19 mouse cellular contexts compared by ENCODE assay signal in the genomic region with DNA sequence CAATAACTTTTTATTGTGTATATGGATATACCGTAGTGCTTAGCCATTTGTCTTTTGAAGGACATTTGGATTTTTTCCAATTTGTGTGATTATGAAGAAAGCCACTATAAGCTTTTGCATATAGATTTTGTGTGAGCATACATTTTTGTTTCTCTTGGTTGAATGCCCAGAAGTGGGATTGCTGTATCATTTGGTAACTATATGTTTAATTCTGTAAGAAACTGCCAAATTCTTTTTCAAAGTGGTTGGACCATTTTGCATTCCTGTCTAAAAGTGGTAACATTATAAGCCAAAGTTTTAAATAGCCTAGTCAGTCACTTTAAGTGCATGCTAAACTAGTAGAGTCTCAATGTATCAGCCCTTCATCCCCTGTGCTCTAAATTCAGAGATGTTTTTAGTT. TPM values are rescaled to one million over a fixed set of nuclear protein-coding genes. Genes with fewer than 3 reads are reported as not detected.
A peak's percentile ranks its signal among the peaks of the same experiment; 100 is the strongest.
DNase-seq lines count a peak whose midpoint lies in the region; ATAC-seq and TF ChIP-seq lines count a peak whose summit lies in the region.
"Had no signal": no experiment of that assay in that cellular context is flagged by ENCODE, and none has a peak within 500 bp of the region (broad histone marks: within the 10 kb centered on the region; RNA-seq: fewer than 3 reads in every experiment).

No protein-coding gene starts in this region.

- peaks cover 8% of the 10 kb centered on the region; the same call in 1 of the 2 replicates for H3K36me3 ChIP-seq in forebrain, embryonic 15.5 days
- H3K36me3 ChIP-seq in forebrain, embryonic 11.5 days (ENCODE audit: control insufficient read depth, insufficient read depth, low read length), result peaks cover 2% of the 10 kb centered on the region; the same call in 1 of the 2 replicates
- no peaks in the 10 kb centered on the region for H3K36me3 ChIP-seq in limb, embryonic 14.5 days (ENCODE audit: control insufficient read depth, insufficient read depth, low read length)
- peaks cover 29% of the 10 kb centered on the region for H3K36me3 ChIP-seq in limb, embryonic 10.5 days
- H3K36me3 ChIP-seq: heart, embryonic 13.5 days had no signal

- H3K27me3 ChIP-seq in forebrain, embryonic 15.5 days, result no peaks in the 10 kb centered on the region
- no peaks in the 10 kb centered on the region for H3K27me3 ChIP-seq in forebrain, embryonic 11.5 days (ENCODE audit: control insufficient read depth, insufficient read depth, low read length)
- no peaks in the 10 kb centered on the region for H3K27me3 ChIP-seq in limb, embryonic 14.5 days (ENCODE audit: control insufficient read depth, insufficient read depth, low read length)
- no peaks in the 10 kb centered on the region for H3K27me3 ChIP-seq in limb, embryonic 10.5 days (ENCODE audit: low read depth, poor library complexity, severe bottlenecking)
- H3K27me3 ChIP-seq: hindbrain, embryonic 12.5 days; Patski had no signal

- no peak overlapping the region for H3K9ac ChIP-seq in forebrain, embryonic 15.5 days (replicated peaks)
- H3K9ac ChIP-seq in forebrain, embryonic 11.5 days (ENCODE audit: low read length), result no peak overlapping the region
- H3K9ac ChIP-seq in limb, embryonic 14.5 days (ENCODE audit: low read depth, low read length, severe bottlenecking), result no peak overlapping the region
- H3K9ac ChIP-seq: heart, embryonic 13.5 days; hindbrain, embryonic 12.5 days had no signal

- H3K4me3 ChIP-seq in forebrain, embryonic 15.5 days, result no peak overlapping the region
- no peak overlapping the region for H3K4me3 ChIP-seq in forebrain, embryonic 11.5 days (ENCODE audit: low read depth, low read length)
- no peak overlapping the region for H3K4me3 ChIP-seq in limb, embryonic 14.5 days (replicated peaks; ENCODE audit: low read length)
- H3K4me3 ChIP-seq in limb, embryonic 10.5 days, result no peak overlapping the region
- no peak overlapping the region for H3K4me3 ChIP-seq in embryonic fibroblast, embryonic 13.5 days (ENCODE audit: insufficient read depth, low read length)
- H3K4me3 ChIP-seq: heart, embryonic 13.5 days; hindbrain, embryonic 12.5 days had no signal

- no peak for TF ChIP-seq CTCF in embryonic fibroblast, embryonic 13.5 days (IDR thresholded peaks at IDR 0.05; ENCODE audit: borderline replicate concordance, insufficient read depth, low read length)

- DNase-seq in forebrain, embryonic 11.5 days (ENCODE audit: low spot score), result no peak
- DNase-seq in limb, embryonic 14.5 days (ENCODE audit: low spot score), result peak; percentile 71
- no peak for DNase-seq in limb, embryonic 10.5 days (ENCODE audit: low spot score)
- DNase-seq in NIH3T3 (ENCODE audit: low read depth), result peak; percentile 10
- no peak for DNase-seq in cerebellum, postnatal 10 days
- DNase-seq: adrenal gland, postnatal 14 days; cerebellum, adult 18-20 months; cerebellum, adult 9-11 months; gastrocnemius, postnatal 36 days; heart, postnatal 4 days had no signal

- H3K27ac ChIP-seq in forebrain, embryonic 15.5 days (replicated peaks), result peak overlapping the region; percentile 24
- no peak overlapping the region for H3K27ac ChIP-seq in forebrain, embryonic 11.5 days (ENCODE audit: low read depth, low read length)
- H3K27ac ChIP-seq in limb, embryonic 14.5 days (replicated peaks; ENCODE audit: low read depth, low read length), result no peak overlapping the region
- no peak overlapping the region for H3K27ac ChIP-seq in limb, embryonic 10.5 days
- H3K27ac ChIP-seq in embryonic fibroblast, embryonic 13.5 days (ENCODE audit: insufficient read depth, low read length), result peak overlapping the region; percentile 53; the same call in 1 of the 2 replicates
- H3K27ac ChIP-seq: heart, embryonic 13.5 days; hindbrain, embryonic 12.5 days had no signal

- H3K9me3 ChIP-seq in forebrain, embryonic 15.5 days, result no peaks in the 10 kb centered on the region
- H3K9me3 ChIP-seq in forebrain, embryonic 11.5 days (ENCODE audit: control insufficient read depth, low read length), result no peaks in the 10 kb centered on the region
- H3K9me3 ChIP-seq in limb, embryonic 14.5 days (ENCODE audit: control insufficient read depth, low read length), result no peaks in the 10 kb centered on the region
- H3K9me3 ChIP-seq in limb, embryonic 10.5 days (replicated peaks), result no peaks in the 10 kb centered on the region
- H3K9me3 ChIP-seq: heart, embryonic 13.5 days had no signal

- ATAC-seq in forebrain, embryonic 15.5 days (replicated peaks), result no peak
- no peak for ATAC-seq in forebrain, embryonic 11.5 days (replicated peaks; ENCODE audit: low FRiP score)
- no peak for ATAC-seq in limb, embryonic 14.5 days (ENCODE audit: low FRiP score, low read depth)
- ATAC-seq: activated CD4-positive, CD25-positive, alpha-beta regulatory T cell, adult 4 months; forebrain, embryonic 16.5 days; hindbrain, embryonic 16.5 days; inflammation-experienced regulatory T-cells, adult 6 months; Patski had no signal

- peaks cover 64% of the 10 kb centered on the region for H3K4me1 ChIP-seq in forebrain, embryonic 15.5 days
- H3K4me1 ChIP-seq in forebrain, embryonic 11.5 days (replicated peaks; ENCODE audit: control insufficient read depth, insufficient read depth, low read length), result peaks cover 3% of the 10 kb centered on the region; the same call in 1 of the 2 replicates
- peaks cover 8% of the 10 kb centered on the region for H3K4me1 ChIP-seq in limb, embryonic 14.5 days (ENCODE audit: control insufficient read depth, insufficient read depth, low read length)
- H3K4me1 ChIP-seq in limb, embryonic 10.5 days, result peaks cover 12% of the 10 kb centered on the region
- H3K4me1 ChIP-seq in embryonic fibroblast, embryonic 13.5 days (ENCODE audit: control insufficient read depth, insufficient read depth, low read length), result peaks cover 9% of the 10 kb centered on the region; the same call in 1 of the 2 replicates

- WGBS in forebrain, embryonic 15.5 days, result 78% methylated on average over 1 of the region's 1 CpGs
- WGBS in forebrain, embryonic 11.5 days, result 93% methylated on average over 1 of the region's 1 CpGs
- 80% methylated on average over 1 of the region's 1 CpGs for WGBS in limb, embryonic 14.5 days
- WGBS in limb, embryonic 10.5 days, result 95% methylated on average over 1 of the region's 1 CpGs

- no peak for TF ChIP-seq POLR2A in limb, embryonic 14.5 days (IDR thresholded peaks at IDR 0.05; ENCODE audit: borderline replicate concordance, extremely low read depth, insufficient read depth, insufficient read length)
- TF ChIP-seq POLR2A in embryonic fibroblast, embryonic 13.5 days (IDR thresholded peaks at IDR 0.05; ENCODE audit: low read depth, low read length), result no peak

- no peak overlapping the region for H3K4me2 ChIP-seq in forebrain, embryonic 15.5 days (replicated peaks)
- no peak overlapping the region for H3K4me2 ChIP-seq in forebrain, embryonic 11.5 days (ENCODE audit: low read depth, low read length, severe bottlenecking)
- H3K4me2 ChIP-seq in limb, embryonic 14.5 days (replicated peaks; ENCODE audit: low read depth, low read length, severe bottlenecking), result no peak overlapping the region
- H3K4me2 ChIP-seq: heart, embryonic 13.5 days; hindbrain, embryonic 12.5 days had no signal

RNA-seq across cellular contexts. Expression of a gene that starts 6.5 kb away (rescaled TPM):
- polyA plus RNA-seq in forebrain, embryonic 15.5 days (2015; fragmentation: Nextera tagmentation; extraction: Ambion mirVana), result 171 and 172 TPM in 2 replicates
- 88.9 and 90.1 TPM in 2 replicates for polyA plus RNA-seq in forebrain, embryonic 11.5 days (2014; fragmentation: Nextera tagmentation; extraction: Ambion mirVana)
- polyA plus RNA-seq in limb, embryonic 14.5 days (2012; rRNA removed), result 4.9 and 5.3 TPM in 2 replicates
- polyA plus RNA-seq in limb, embryonic 14.5 days (2014; fragmentation: Nextera tagmentation; extraction: Ambion mirVana), result 4.5 and 5.8 TPM in 2 replicates
- polyA plus RNA-seq in limb, embryonic 10.5 days (2016; fragmentation: Nextera tagmentation; extraction: Ambion mirVana), result 13.8 and 14.5 TPM in 2 replicates
- 5.2 and 8.6 TPM in 2 replicates for polyA plus RNA-seq in embryonic fibroblast, embryonic 13.5 days (2011; ENCODE audit: insufficient read length, low read depth, missing spikeins)

Comparison
In these comparisons a context has a peak if more than half of its experiments do, and no peak if none do; other contexts are left out.
1. H3K27ac ChIP-seq: peak in forebrain, embryonic 15.5 days (single experiment) and embryonic fibroblast, embryonic 13.5 days (single experiment); none in forebrain, embryonic 11.5 days (single experiment), limb, embryonic 14.5 days (single experiment) and limb, embryonic 10.5 days (single experiment).
2. DNase-seq: peak in limb, embryonic 14.5 days (single experiment) and NIH3T3 (single experiment); none in forebrain, embryonic 11.5 days (single experiment), limb, embryonic 10.5 days (single experiment) and cerebellum, postnatal 10 days (0 of 2).